Mouse (Mus musculus) heart, postnatal 36 days (tissue): Measurements from ENCODE around the gene Ppfibp2. TPM values are rescaled to one million over a fixed set of nuclear protein-coding genes. Genes with fewer than 3 reads are reported as not detected.

Source experiments
- DNase-seq, 2 experiments: peaks; one replicate each; pipeline ENCODE4 v3.0.0; 2021 to 2022
- intact Hi-C: fragments of 180-260 bp; cut with DNase I; formaldehyde crosslinking; loops from one replicate; pipeline ENCODE4 v1.15.1; 2025
- total RNA-seq, 2 experiments: library from RNA; stranded (reverse); gene quantifications; 2 replicates each; pipeline ENCODE4 v1.2.3; 2021

Gene Ppfibp2
- total RNA-seq, 2 experiments from 2014 or later = 23.2 to 24.6 TPM

- intact Hi-C loops = loop anchor here (2.0 kb wide), 1 partner anchor 25 kb away; no protein-coding TSS in a partner anchor
- DNase-seq = no peak
These were observed 96.5 kb downstream of the Ppfibp2 start for GRCm38 (mm10) chr7:107691493-107691892.

GRCm38 (mm10) chr7:107694254-107694947, 99.4 kb downstream of the Ppfibp2 start:
- no peak for DNase-seq
- intact Hi-C loops = no loop called here

- intact Hi-C loops = no loop called here
- no peak for DNase-seq
These were observed 102.1 kb downstream of the Ppfibp2 start for GRCm38 (mm10) chr7:107697066-107697465.

GRCm38 (mm10) chr7:107699926-107700325, 104.9 kb downstream of the Ppfibp2 start:
- intact Hi-C loops = no loop called here
- DNase-seq = no peak

GRCm38 (mm10) chr7:107700646-107701045, 105.6 kb downstream of the Ppfibp2 start:
- intact Hi-C loops = no loop called here
- DNase-seq = no peak

- no peak for DNase-seq
- intact Hi-C loops = no loop called here
These were observed 107.7 kb downstream of the Ppfibp2 start for GRCm38 (mm10) chr7:107702461-107703380.

GRCm38 (mm10) chr7:107705941-107706340, 110.9 kb downstream of the Ppfibp2 start:
- DNase-seq = peak; percentile 18 to 29
- intact Hi-C loops = loop anchor here (2.0 to 5.0 kb wide), 2 partner anchors 41 to 139 kb away; partner anchors contain the start of gene Olfml1

GRCm38 (mm10) chr7:107707650-107708049, 112.6 kb downstream of the Ppfibp2 start:
- no peak for DNase-seq
- intact Hi-C loops = loop anchor here (2.0 to 5.0 kb wide), 2 partner anchors 43 to 140 kb away; partner anchors contain the start of gene Olfml1

- peak; percentile 44 to 61 for DNase-seq
- intact Hi-C loops = loop anchor here (5.0 kb wide), 1 partner anchor 141 kb away; the partner anchor contains the start of gene Olfml1
These were observed 113.6 kb downstream of the Ppfibp2 start for GRCm38 (mm10) chr7:107708491-107709112.

- intact Hi-C loops = no loop called here
- no peak for DNase-seq
These were observed 117.7 kb downstream of the Ppfibp2 start for GRCm38 (mm10) chr7:107712743-107713142.

GRCm38 (mm10) chr7:107714067-107714466, 119.1 kb downstream of the Ppfibp2 start:
- intact Hi-C loops = no loop called here
- DNase-seq = no peak

GRCm38 (mm10) chr7:107720771-107721170, 125.8 kb downstream of the Ppfibp2 start:
- intact Hi-C loops = no loop called here

GRCm38 (mm10) chr7:107722536-107722935, 127.5 kb downstream of the Ppfibp2 start:
- intact Hi-C loops = no loop called here
- DNase-seq = no peak

More at GRCm38 (mm10) chr7:107720771-107721170, 125.8 kb downstream of the Ppfibp2 start:
- DNase-seq = no peak

GRCm38 (mm10) chr7:107727538-107727937, 132.5 kb downstream of the Ppfibp2 start:
- no peak for DNase-seq
- intact Hi-C loops = no loop called here

- no peak for DNase-seq
- intact Hi-C loops = no loop called here
These were observed 135.6 kb downstream of the Ppfibp2 start for GRCm38 (mm10) chr7:107730587-107730986.

- DNase-seq = no peak
- intact Hi-C loops = no loop called here
These were observed 138.2 kb downstream of the Ppfibp2 start for GRCm38 (mm10) chr7:107733162-107733561.

GRCm38 (mm10) chr7:107738726-107739125, 143.7 kb downstream of the Ppfibp2 start:
- intact Hi-C loops = no loop called here
- no peak for DNase-seq

- intact Hi-C loops = no loop called here
- DNase-seq = no peak
These were observed 148.0 kb downstream of the Ppfibp2 start for GRCm38 (mm10) chr7:107742963-107743465.

GRCm38 (mm10) chr7:107744454-107744853, 149.4 kb downstream of the Ppfibp2 start:
- no peak for DNase-seq
- intact Hi-C loops = no loop called here

GRCm38 (mm10) chr7:107745111-107745510, 150.1 kb downstream of the Ppfibp2 start:
- DNase-seq = no peak
- intact Hi-C loops = loop anchor here (5.0 kb wide), 1 partner anchor 37 kb away; no protein-coding TSS in a partner anchor
